Mouse (Mus musculus) E14TG2a.4 (cell line): ENCODE results near the gene Ramp1.

Source experiments
- CTCF ChIP-seq: conservative IDR thresholded peaks from 2 replicates; pipeline ENCODE4 v1.5.1; 2014; ENCODE audit warnings: low read length
- NANOG ChIP-seq: IDR thresholded peaks from 2 replicates; pipeline ENCODE4 v1.6.1; 2014; ENCODE audit warnings: borderline replicate concordance, low read length, mixed read lengths

DNA sequence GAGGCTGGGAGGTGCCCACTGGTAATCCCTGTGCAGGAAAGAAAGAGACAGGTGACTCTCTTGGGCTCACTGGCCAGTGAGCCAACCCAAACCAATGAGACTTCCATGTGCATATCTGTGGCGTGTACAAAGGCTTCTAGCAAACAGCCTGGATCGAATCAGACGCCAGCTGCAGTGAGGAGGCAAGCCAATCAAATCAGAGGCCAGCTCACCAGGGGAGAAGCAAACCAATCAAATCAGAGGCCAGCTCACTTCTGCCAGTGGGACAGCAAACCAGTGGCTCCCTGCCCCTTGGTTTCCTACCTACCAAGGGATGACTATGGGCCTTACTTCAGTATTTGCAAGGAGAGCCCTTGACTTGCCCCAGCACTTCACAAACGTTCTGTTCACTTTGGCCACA lies 46.9 kb downstream of the Ramp1 start:
- no peak for TF ChIP-seq CTCF
- TF ChIP-seq NANOG = no peak
